Mouse (Mus musculus): ENCODE results near the gene Hcn3. TPM values are rescaled to one million over a fixed set of nuclear protein-coding genes. Genes with fewer than 3 reads are reported as not detected.

Gene Hcn3
- polyA plus RNA-seq, 1 experiment from 2014 or later = 0.19 TPM

DNA sequence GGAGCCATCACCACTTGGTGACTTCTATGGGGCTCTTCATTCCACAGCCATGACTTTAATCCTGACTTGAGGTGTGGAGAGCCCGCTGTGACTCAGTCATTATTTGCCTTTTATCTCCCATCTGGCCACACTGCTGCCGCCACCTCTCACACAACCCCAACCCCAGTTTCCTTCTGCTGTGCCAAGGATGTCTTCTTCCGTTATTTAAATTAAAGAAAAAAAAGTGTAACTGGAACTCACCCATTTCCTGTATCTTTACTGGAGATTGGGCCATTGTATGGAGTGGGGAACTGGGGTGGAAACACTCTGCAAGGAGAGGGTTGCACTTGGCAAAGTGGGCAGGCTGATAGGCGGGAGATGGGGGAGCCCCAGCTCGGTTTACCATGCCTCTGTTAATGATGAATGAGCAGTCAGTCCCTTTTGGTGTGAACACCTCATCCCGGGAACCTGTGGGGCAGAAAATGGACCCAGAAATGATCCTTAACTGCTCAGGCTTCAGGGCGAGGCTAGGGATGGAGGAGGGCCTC is 22.6 kb upstream of the Hcn3 start:
- DNase-seq (ENCODE audit: low spot score) (no peak), ATAC-seq (no peak)
- TF ChIP-seq CTCF (IDR thresholded peaks at IDR 0.05) (no peak), EP300 (IDR thresholded peaks at IDR 0.05) (no peak)
- Histone ChIP-seq H3K27ac (ENCODE audit: low read length) (no peak overlapping the region), H3K9ac (replicated peaks; ENCODE audit: low read depth) (no peak overlapping the region), H3K27me3 (replicated peaks; ENCODE audit: insufficient read depth, low read length) (no peaks in the 10 kb centered on the region), H3K4me3 (ENCODE audit: low read depth, low read length) (peak overlapping the region; percentile 50), H3K4me1 (ENCODE audit: insufficient read depth, low read depth, low read length) (peaks cover 7% of the 10 kb centered on the region; the same call in 1 of the 2 replicates), H3K36me3 (ENCODE audit: insufficient read depth, low read length) (peaks cover 10% of the 10 kb centered on the region; the same call in 1 of the 2 replicates), H3K9me3 (ENCODE audit: low read length) (no peaks in the 10 kb centered on the region), H3K4me2 (replicated peaks; ENCODE audit: low read depth, low read length) (peak overlapping the region; percentile 89)
- WGBS = 33% methylated on average over 7 of the region's 7 CpGs

DNA sequence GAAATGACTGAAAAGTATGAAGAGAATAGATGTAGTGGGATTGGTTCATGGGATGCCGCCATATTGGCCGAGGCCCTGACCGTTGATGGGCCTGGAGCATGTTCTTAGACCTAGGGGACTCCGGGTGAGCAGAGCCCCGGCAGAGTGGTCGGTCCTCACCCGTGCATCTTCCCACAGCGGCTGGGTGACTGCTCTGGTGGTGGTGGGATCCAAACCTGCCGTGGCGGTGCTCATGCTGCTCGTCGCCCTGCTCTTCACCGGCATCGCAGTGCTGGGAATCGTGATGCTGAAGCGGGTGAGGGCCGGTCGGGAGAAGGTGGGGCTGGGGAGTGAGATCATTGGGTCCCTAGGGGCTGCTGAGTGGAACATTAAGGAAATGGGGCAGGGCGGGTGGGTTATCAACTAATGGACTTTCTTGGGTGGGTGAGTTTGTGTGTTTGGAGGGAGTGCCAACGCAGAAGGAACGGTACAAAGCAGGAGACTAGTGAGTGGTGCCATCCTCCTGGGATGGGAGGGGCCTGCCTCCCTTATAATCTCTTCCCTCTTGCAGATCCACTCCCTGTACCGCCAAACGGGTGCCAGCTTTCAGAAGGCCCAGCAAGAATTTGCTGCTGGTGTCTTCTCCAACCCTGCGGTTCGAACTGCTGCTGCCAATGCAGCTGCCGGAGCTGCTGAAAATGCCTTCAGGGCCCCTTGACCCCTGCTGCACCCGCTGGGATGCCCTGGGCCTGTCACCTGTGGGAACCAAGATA is 21.9 kb upstream of the Hcn3 start:
- Histone ChIP-seq H3K9ac (replicated peaks; ENCODE audit: low read depth) (no peak overlapping the region), H3K4me2 (replicated peaks; ENCODE audit: low read depth, low read length) (no peak overlapping the region), H3K4me3 (ENCODE audit: low read depth, low read length) (no peak overlapping the region), H3K36me3 (ENCODE audit: insufficient read depth, low read length) (peaks cover 10% of the 10 kb centered on the region; the same call in 1 of the 2 replicates), H3K27ac (ENCODE audit: low read length) (no peak overlapping the region), H3K9me3 (ENCODE audit: low read length) (no peaks in the 10 kb centered on the region), H3K4me1 (ENCODE audit: insufficient read depth, low read depth, low read length) (peaks cover 7% of the 10 kb centered on the region; the same call in 1 of the 2 replicates), H3K27me3 (replicated peaks; ENCODE audit: insufficient read depth, low read length) (no peaks in the 10 kb centered on the region)
- TF ChIP-seq EP300 (IDR thresholded peaks at IDR 0.05) (no peak), CTCF (IDR thresholded peaks at IDR 0.05) (no peak)
- no peak for ATAC-seq
- DNase-seq (ENCODE audit: low spot score) = no peak
- 89% methylated on average over 27 of the region's 27 CpGs for WGBS

DNA sequence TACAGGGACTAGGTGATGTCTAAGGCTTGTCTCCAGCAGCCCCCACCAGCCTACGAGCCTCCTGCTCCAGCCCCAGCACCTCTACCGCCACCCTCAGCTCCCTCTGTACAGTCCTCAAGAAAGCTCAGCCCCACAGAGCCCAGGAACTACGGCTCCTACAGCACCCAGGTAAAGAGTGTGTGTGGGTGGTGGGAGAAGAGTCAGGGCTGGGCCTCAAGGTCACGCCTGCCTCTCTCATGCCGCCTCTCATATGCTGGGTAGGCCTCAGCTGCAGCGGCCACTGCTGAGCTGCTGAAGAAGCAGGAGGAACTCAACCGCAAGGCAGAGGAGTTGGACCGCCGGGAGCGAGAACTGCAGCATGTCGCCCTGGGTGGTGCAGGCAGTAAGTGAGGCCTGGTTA is 19.1 kb upstream of the Hcn3 start:
- WGBS = 88% methylated on average over 11 of the region's 11 CpGs
- Histone ChIP-seq H3K27ac (ENCODE audit: low read length) (no peak overlapping the region), H3K9ac (replicated peaks; ENCODE audit: low read depth) (no peak overlapping the region), H3K4me2 (replicated peaks; ENCODE audit: low read depth, low read length) (no peak overlapping the region), H3K4me1 (ENCODE audit: insufficient read depth, low read depth, low read length) (peaks cover 7% of the 10 kb centered on the region; the same call in 1 of the 2 replicates), H3K9me3 (ENCODE audit: low read length) (no peaks in the 10 kb centered on the region), H3K36me3 (ENCODE audit: insufficient read depth, low read length) (peaks cover 24% of the 10 kb centered on the region), H3K27me3 (replicated peaks; ENCODE audit: insufficient read depth, low read length) (no peaks in the 10 kb centered on the region), H3K4me3 (ENCODE audit: low read depth, low read length) (no peak overlapping the region)
- TF ChIP-seq CTCF (IDR thresholded peaks at IDR 0.05) (no peak), EP300 (IDR thresholded peaks at IDR 0.05) (no peak)
- DNase-seq (ENCODE audit: low spot score) (no peak), ATAC-seq (no peak)

DNA sequence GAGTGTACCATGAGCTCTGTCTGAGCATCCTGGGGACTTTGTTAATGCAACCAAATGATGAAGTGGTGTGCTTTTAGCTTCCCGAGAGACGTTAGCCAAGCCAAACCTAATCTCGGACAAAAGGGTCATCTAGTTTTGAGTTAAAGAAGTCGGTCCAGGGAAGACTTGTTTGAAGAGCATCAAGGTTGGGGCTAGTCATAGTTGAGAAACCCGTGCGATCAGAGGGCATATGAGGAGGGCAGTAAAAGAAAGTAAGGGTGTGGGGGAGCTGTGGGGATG is 18.1 kb upstream of the Hcn3 start:
- Histone ChIP-seq H3K4me1 (ENCODE audit: insufficient read depth, low read depth, low read length) (0 out of 2 replicates have a peak, but pooled peaks cover 3% of the 10 kb centered on the region), H3K27ac (ENCODE audit: low read length) (peak overlapping the region; percentile 63)

DNA sequence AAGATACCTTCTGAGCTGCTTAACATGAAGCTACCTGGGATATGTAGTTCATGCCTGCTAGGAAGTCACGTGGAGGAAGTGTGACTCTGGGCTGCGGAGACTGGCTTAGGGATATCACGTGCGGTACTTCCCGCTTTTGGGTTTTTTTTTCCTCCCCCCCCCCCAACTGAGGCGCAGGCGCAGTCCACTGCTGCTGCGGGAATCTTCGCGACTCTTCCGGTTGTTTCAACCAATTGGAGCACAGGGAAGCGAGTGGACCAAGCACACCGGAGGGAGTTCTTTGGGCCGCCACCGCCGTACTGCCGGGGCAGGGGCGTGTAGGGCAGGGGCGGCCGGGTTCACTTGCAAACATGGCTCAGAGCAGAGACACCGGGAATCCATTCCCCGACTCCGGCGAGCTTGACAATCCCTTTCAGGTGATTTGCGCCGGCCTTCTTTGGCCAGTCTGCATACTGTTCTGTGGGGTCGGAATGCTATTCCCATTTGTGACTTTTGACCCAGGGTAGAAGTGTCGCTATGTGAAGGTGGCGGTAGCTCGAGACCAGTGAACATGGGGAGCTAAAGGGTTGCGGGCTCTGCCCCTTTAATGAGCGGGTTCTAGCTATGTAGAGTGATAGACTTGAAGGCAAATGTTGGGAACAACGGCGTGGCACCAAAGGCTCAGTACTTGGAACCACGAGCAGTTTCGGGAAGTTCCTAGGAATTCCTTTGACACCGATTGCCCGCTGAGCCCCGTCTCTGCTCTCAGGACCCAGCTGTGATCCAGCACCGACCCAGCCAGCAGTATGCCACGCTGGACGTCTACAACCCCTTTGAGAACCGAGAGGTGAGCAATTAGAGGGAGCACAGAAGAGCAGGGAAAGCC is 17.5 kb upstream of the Hcn3 start, which contains the start of gene Scamp3:
Gene Scamp3, plus strand, starts transcription at position 232 of the 865 bp plus-strand sequence.
- WGBS = under 1% methylated on average over 43 of the region's 43 CpGs
- Histone ChIP-seq H3K4me2 (replicated peaks; ENCODE audit: low read depth, low read length) (peak within 1 kb of the TSS; percentile 79), H3K4me1 (ENCODE audit: insufficient read depth, low read depth, low read length) (0 out of 2 replicates have a peak, but pooled peaks cover 3% of the 10 kb centered on the region), H3K4me3 (ENCODE audit: low read depth, low read length) (peak within 1 kb of the TSS; percentile 51), H3K9me3 (ENCODE audit: low read length) (no peaks in the 10 kb centered on the region), H3K9ac (replicated peaks; ENCODE audit: low read depth) (peak within 1 kb of the TSS; percentile 57), H3K36me3 (ENCODE audit: insufficient read depth, low read length) (peaks cover 40% of the 10 kb centered on the region), H3K27ac (ENCODE audit: low read length) (peak within 1 kb of the TSS; percentile 63), H3K27me3 (replicated peaks; ENCODE audit: insufficient read depth, low read length) (no peaks in the 10 kb centered on the region)
- TF ChIP-seq CTCF (IDR thresholded peaks at IDR 0.05) (no peak), EP300 (IDR thresholded peaks at IDR 0.05) (no peak)
- ATAC-seq (peak; percentile 98), DNase-seq (ENCODE audit: low spot score) (peak; percentile 98)

More for the DNA sequence above, 18.1 kb upstream of the Hcn3 start:
- Histone ChIP-seq H3K9me3 (ENCODE audit: low read length) (no peaks in the 10 kb centered on the region), H3K4me3 (ENCODE audit: low read depth, low read length) (peak overlapping the region; percentile 51), H3K4me2 (replicated peaks; ENCODE audit: low read depth, low read length) (peak overlapping the region; percentile 79), H3K36me3 (ENCODE audit: insufficient read depth, low read length) (peaks cover 34% of the 10 kb centered on the region), H3K27me3 (replicated peaks; ENCODE audit: insufficient read depth, low read length) (no peaks in the 10 kb centered on the region), H3K9ac (replicated peaks; ENCODE audit: low read depth) (peak overlapping the region; percentile 57)
- WGBS = 3% methylated on average over 6 of the region's 6 CpGs
- DNase-seq (ENCODE audit: low spot score) (no peak), ATAC-seq (no peak)
- no peak for TF ChIP-seq EP300 (IDR thresholded peaks at IDR 0.05)
- no peak for TF ChIP-seq CTCF (IDR thresholded peaks at IDR 0.05)

DNA sequence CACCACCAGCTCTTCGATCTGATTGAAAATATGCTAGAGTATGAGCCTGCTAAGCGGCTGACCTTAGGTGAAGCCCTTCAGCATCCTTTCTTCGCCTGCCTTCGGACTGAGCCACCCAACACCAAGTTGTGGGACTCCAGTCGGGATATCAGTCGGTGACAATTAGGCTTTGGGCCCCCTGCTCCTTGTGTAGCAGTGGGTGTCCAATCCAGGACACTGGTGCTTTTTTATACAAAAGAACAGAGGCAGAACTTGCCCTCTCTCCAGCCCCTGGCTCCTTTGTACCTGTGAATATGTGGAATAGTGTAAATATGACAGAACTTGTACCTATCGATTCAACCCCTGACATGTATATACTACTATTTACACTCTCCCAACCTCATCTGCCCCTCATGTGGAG is 16.4 kb upstream of the Hcn3 start:
- TF ChIP-seq EP300 (IDR thresholded peaks at IDR 0.05) = no peak
- TF ChIP-seq CTCF (IDR thresholded peaks at IDR 0.05) = no peak
- H3K36me3 ChIP-seq (ENCODE audit: insufficient read depth, low read length) = peaks cover 41% of the 10 kb centered on the region
- H3K9me3 ChIP-seq (ENCODE audit: low read length) = no peaks in the 10 kb centered on the region
- H3K27ac ChIP-seq (ENCODE audit: low read length) = no peak overlapping the region
- H3K4me2 ChIP-seq (replicated peaks; ENCODE audit: low read depth, low read length) = no peak overlapping the region
- ATAC-seq = no peak
- no peak overlapping the region for H3K9ac ChIP-seq (replicated peaks; ENCODE audit: low read depth)
- H3K4me1 ChIP-seq (ENCODE audit: insufficient read depth, low read depth, low read length) = 0 out of 2 replicates have a peak, but pooled peaks cover 3% of the 10 kb centered on the region
- H3K4me3 ChIP-seq (ENCODE audit: low read depth, low read length) = no peak overlapping the region
- no peaks in the 10 kb centered on the region for H3K27me3 ChIP-seq (replicated peaks; ENCODE audit: insufficient read depth, low read length)
- DNase-seq (ENCODE audit: low spot score) = no peak
- WGBS = 74% methylated on average over 7 of the region's 7 CpGs

Data from lung, postnatal 0 days (tissue).